Comparison of ENCODE assay signal across 8 mouse cellular contexts in the genomic region with DNA sequence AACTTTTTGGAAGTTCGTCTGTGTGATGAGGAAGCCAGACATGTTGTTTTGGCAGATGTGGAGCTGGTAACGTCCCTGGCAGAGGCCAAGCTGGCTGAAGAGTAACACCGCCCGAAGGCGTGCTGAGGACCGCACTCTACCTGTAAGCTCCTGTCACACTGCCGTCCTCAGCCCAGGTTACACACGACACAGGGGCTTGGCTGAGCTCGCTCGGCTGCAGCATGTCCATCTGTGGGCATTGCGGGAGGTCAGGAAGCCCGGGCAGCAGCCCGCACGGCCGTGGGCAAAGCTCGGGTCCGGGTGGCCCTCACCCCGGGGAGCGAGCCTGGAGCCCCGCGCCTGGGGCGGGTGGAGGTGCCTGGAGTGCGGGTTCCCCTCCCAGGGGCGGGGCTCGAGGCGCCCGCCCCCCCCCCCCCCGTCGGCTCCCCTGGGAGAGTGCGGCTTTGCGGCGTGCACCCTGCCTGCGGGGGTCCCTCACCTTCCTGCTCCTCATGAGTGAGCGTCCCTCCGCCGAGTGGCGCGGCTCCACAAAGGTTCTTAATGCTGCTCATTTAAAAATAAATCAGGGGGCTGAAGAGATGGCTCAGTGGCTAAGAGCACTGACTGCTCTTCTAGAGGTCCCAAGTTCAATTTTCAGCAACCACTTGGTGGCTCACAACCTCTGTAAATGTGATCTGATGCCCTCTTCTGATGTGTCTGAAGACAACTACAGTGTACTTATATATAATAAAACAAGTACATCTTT. TPM values are rescaled to one million over a fixed set of nuclear protein-coding genes. Genes with fewer than 3 reads are reported as not detected.
DNase-seq lines count a peak whose midpoint lies in the region; ATAC-seq and TF ChIP-seq lines count a peak whose summit lies in the region.

No protein-coding gene starts in this region.

- H3K9me3 ChIP-seq in embryonic facial prominence, embryonic 11.5 days (replicated peaks; ENCODE audit: control insufficient read depth, low read length) = no peaks in the 10 kb centered on the region
- no peaks in the 10 kb centered on the region for H3K9me3 ChIP-seq in hindbrain, embryonic 16.5 days (ENCODE audit: control insufficient read depth, low read length)
- no peaks in the 10 kb centered on the region for H3K9me3 ChIP-seq in liver, embryonic 16.5 days (replicated peaks; ENCODE audit: control insufficient read depth, low read length)

- no peak for TF ChIP-seq POLR2A in olfactory bulb, adult 2 months (IDR thresholded peaks at IDR 0.05; ENCODE audit: insufficient read depth, low read depth, low read length)

- ATAC-seq in embryonic facial prominence, embryonic 11.5 days (replicated peaks; ENCODE audit: insufficient number of reproducible peaks, low FRiP score, low TSS enrichment, low read depth) = no peak; the same call in 1 of the 2 replicates
- no peak for ATAC-seq in hindbrain, embryonic 16.5 days
- no peak for ATAC-seq in liver, embryonic 16.5 days (ENCODE audit: low read depth)

- no peaks in the 10 kb centered on the region for H3K27me3 ChIP-seq in embryonic facial prominence, embryonic 11.5 days (ENCODE audit: control insufficient read depth, insufficient read depth, low read length)
- H3K27me3 ChIP-seq in hindbrain, embryonic 16.5 days (replicated peaks; ENCODE audit: control insufficient read depth, insufficient read depth, low read length) = peaks cover 11% of the 10 kb centered on the region
- peaks cover 20% of the 10 kb centered on the region for H3K27me3 ChIP-seq in liver, embryonic 16.5 days (ENCODE audit: control insufficient read depth, insufficient read depth, low read depth, low read length)

- peak overlapping the region; percentile 42 for H3K4me3 ChIP-seq in embryonic facial prominence, embryonic 11.5 days (ENCODE audit: low read depth, low read length)
- H3K4me3 ChIP-seq in hindbrain, embryonic 16.5 days (ENCODE audit: low read length) = peak overlapping the region; percentile 37
- peak overlapping the region; percentile 38 for H3K4me3 ChIP-seq in liver, embryonic 16.5 days (ENCODE audit: low read depth, low read length)
- peak overlapping the region; percentile 30 for H3K4me3 ChIP-seq in olfactory bulb, adult 2 months (ENCODE audit: insufficient read depth, low read depth, low read length)

- H3K4me2 ChIP-seq in embryonic facial prominence, embryonic 11.5 days (ENCODE audit: low read depth, low read length) = peak overlapping the region; percentile 76
- peak overlapping the region; percentile 69 for H3K4me2 ChIP-seq in hindbrain, embryonic 16.5 days (ENCODE audit: low read length)
- H3K4me2 ChIP-seq in liver, embryonic 16.5 days (ENCODE audit: low read depth, low read length) = peak overlapping the region; percentile 62

- peak overlapping the region; percentile 47 for H3K9ac ChIP-seq in embryonic facial prominence, embryonic 11.5 days (replicated peaks; ENCODE audit: low read length)
- H3K9ac ChIP-seq in hindbrain, embryonic 16.5 days (ENCODE audit: low read depth, low read length) = peak overlapping the region; percentile 53
- H3K9ac ChIP-seq in liver, embryonic 16.5 days (ENCODE audit: low read depth, low read length) = 0 out of 2 replicates have a peak overlapping the region, but pooled peaks have one; percentile 17

- H3K27ac ChIP-seq in embryonic facial prominence, embryonic 11.5 days (replicated peaks; ENCODE audit: low read depth, low read length) = no peak overlapping the region
- H3K27ac ChIP-seq in hindbrain, embryonic 16.5 days (ENCODE audit: low read depth, low read length) = no peak overlapping the region
- H3K27ac ChIP-seq in liver, embryonic 16.5 days (ENCODE audit: low read length) = no peak overlapping the region
- H3K27ac ChIP-seq in olfactory bulb, adult 2 months (ENCODE audit: insufficient read depth, low read depth, low read length) = no peak overlapping the region

- no peaks in the 10 kb centered on the region for H3K36me3 ChIP-seq in embryonic facial prominence, embryonic 11.5 days (replicated peaks; ENCODE audit: control insufficient read depth, insufficient read depth, low read depth, low read length)
- no peaks in the 10 kb centered on the region for H3K36me3 ChIP-seq in hindbrain, embryonic 16.5 days (ENCODE audit: control insufficient read depth, insufficient read depth, low read length)
- no peaks in the 10 kb centered on the region for H3K36me3 ChIP-seq in liver, embryonic 16.5 days (ENCODE audit: control insufficient read depth, insufficient read depth)

- H3K4me1 ChIP-seq in embryonic facial prominence, embryonic 11.5 days (ENCODE audit: control insufficient read depth, insufficient read depth, low read length) = no peaks in the 10 kb centered on the region; the same call in 1 of the 2 replicates
- H3K4me1 ChIP-seq in hindbrain, embryonic 16.5 days (ENCODE audit: control insufficient read depth, insufficient read depth, low read depth, low read length) = peaks cover 4% of the 10 kb centered on the region; the same call in 1 of the 2 replicates
- H3K4me1 ChIP-seq in liver, embryonic 16.5 days (ENCODE audit: control insufficient read depth, low read depth, low read length) = peaks cover 2% of the 10 kb centered on the region
- peaks cover 7% of the 10 kb centered on the region for H3K4me1 ChIP-seq in olfactory bulb, adult 2 months (ENCODE audit: control insufficient read depth, insufficient read depth, low read length)

- 3% methylated on average over 27 of the region's 38 CpGs for WGBS in embryonic facial prominence, embryonic 11.5 days
- WGBS in hindbrain, embryonic 16.5 days = 3% methylated on average over 30 of the region's 38 CpGs
- WGBS in liver, embryonic 16.5 days (ENCODE audit: insufficient replicate concordance) = 2% methylated on average over 30 of the region's 38 CpGs
- 4% methylated on average over 31 of the region's 38 CpGs for WGBS in olfactory bulb, adult 2 months

- DNase-seq in embryo, embryonic 10 days (ENCODE audit: low spot score) = peak; percentile 12
- DNase-seq in embryo, embryonic 10.5 days (ENCODE audit: low spot score) = no peak
- DNase-seq in CD4-positive helper T cell, adult 2 months (ENCODE audit: low read depth, low spot score) = peak; percentile 53
- no peak for DNase-seq in embryonic facial prominence, embryonic 11.5 days (ENCODE audit: low spot score)
- DNase-seq in layer of hippocampus, adult 11-12 months (ENCODE audit: low spot score) = no peak

- TF ChIP-seq CTCF in olfactory bulb, adult 2 months (IDR thresholded peaks at IDR 0.05; ENCODE audit: insufficient read depth, low read depth, low read length) = no peak

RNA-seq across cellular contexts. Expression of a gene that starts 4.9 kb away (rescaled TPM):
- not detected in 2 replicates for polyA plus RNA-seq in embryonic facial prominence, embryonic 11.5 days (2014; fragmentation: Nextera tagmentation; extraction: Ambion mirVana)
- 0.13 TPM in 1 of 2 replicates, not detected in the other for polyA plus RNA-seq in hindbrain, embryonic 16.5 days (2015; fragmentation: Nextera tagmentation; extraction: Ambion mirVana)
- not detected in 2 replicates for polyA plus RNA-seq in liver, embryonic 16.5 days (2015; fragmentation: Nextera tagmentation; extraction: Ambion mirVana)
- not detected in 2 replicates for polyA plus RNA-seq in olfactory bulb, adult 2 months (2012; ENCODE audit: insufficient read depth, insufficient read length, low replicate concordance, missing spikeins)

RNA-seq across cellular contexts. Expression of a gene that starts 6.2 kb away (rescaled TPM):
- 110 and 114 TPM in 2 replicates for polyA plus RNA-seq in embryonic facial prominence, embryonic 11.5 days (2014; fragmentation: Nextera tagmentation; extraction: Ambion mirVana)
- 96.1 and 103 TPM in 2 replicates for polyA plus RNA-seq in hindbrain, embryonic 16.5 days (2015; fragmentation: Nextera tagmentation; extraction: Ambion mirVana)
- polyA plus RNA-seq in liver, embryonic 16.5 days (2015; fragmentation: Nextera tagmentation; extraction: Ambion mirVana) = 30.1 and 30.2 TPM in 2 replicates
- not detected in 2 replicates for polyA plus RNA-seq in olfactory bulb, adult 2 months (2012; ENCODE audit: insufficient read depth, insufficient read length, low replicate concordance, missing spikeins)

Comparison
In these comparisons a context has a peak if more than half of its experiments do, and no peak if none do; other contexts are left out.
1. DNase-seq: peak in embryo, embryonic 10 days (single experiment) and CD4-positive helper T cell, adult 2 months (single experiment); none in embryo, embryonic 10.5 days (single experiment), embryonic facial prominence, embryonic 11.5 days (single experiment) and layer of hippocampus, adult 11-12 months (single experiment).
2. Peak in every context shown above with its lines, with median percentiles within 50 percentile points of each other: H3K4me2 ChIP-seq, H3K4me3 ChIP-seq and H3K9ac ChIP-seq.